Mouse (Mus musculus) neural tube, embryonic 13.5 days (tissue): Measurements from ENCODE around the gene Samd4. TPM values are rescaled to one million over a fixed set of nuclear protein-coding genes. Genes with fewer than 3 reads are reported as not detected.

Experiments
- ATAC-seq: fragments of 200-750 bp; cut with Nextera tagmentation; 2 replicates; pipeline ENCODE4 v1.8.0; 2017; ENCODE audit warnings: low read depth, mild to moderate bottlenecking, moderate TSS enrichment, moderate library complexity
- H3K27ac ChIP-seq: fragments of 300-500 bp; sonication (generic); replicated peaks from 2 replicates; pipeline ENCODE4 v1.5.1; 2015; ENCODE audit warnings: moderate library complexity, mild to moderate bottlenecking, inconsistent platforms
- H3K27me3 ChIP-seq: fragments of 300-500 bp; sonication (generic); 2 replicates; pipeline ENCODE4 v1.6.1; 2015; ENCODE audit warnings: mild to moderate bottlenecking, inconsistent platforms
- H3K36me3 ChIP-seq: fragments of 300-500 bp; sonication (generic); 2 replicates; pipeline ENCODE4 v1.6.1; 2015; ENCODE audit warnings: mild to moderate bottlenecking, inconsistent platforms
- H3K4me1 ChIP-seq: fragments of 300-500 bp; sonication (generic); replicated peaks from 2 replicates; pipeline ENCODE4 v1.6.1; 2015; ENCODE audit warnings: inconsistent platforms
- H3K4me2 ChIP-seq: fragments of 300-500 bp; sonication (generic); 2 replicates; pipeline ENCODE4 v1.6.1; 2015; ENCODE audit warnings: inconsistent platforms, mild to moderate bottlenecking, moderate library complexity
- H3K4me3 ChIP-seq: fragments of 300-500 bp; sonication (generic); 2 replicates; pipeline ENCODE4 v1.5.1; 2015; ENCODE audit warnings: mild to moderate bottlenecking, inconsistent platforms
- H3K9ac ChIP-seq: fragments of 300-500 bp; sonication (generic); 2 replicates; pipeline ENCODE4 v1.6.1; 2015; ENCODE audit warnings: moderate library complexity, mild to moderate bottlenecking, inconsistent platforms
- H3K9me3 ChIP-seq: fragments of 300-500 bp; sonication (generic); 2 replicates; pipeline ENCODE4 v1.6.1; 2016; ENCODE audit warnings: inconsistent platforms
- WGBS: fragments of 180-500 bp; shearing (Covaris S2); methylation state at CpG from one replicate; pipeline ENCODE4 v1.1.7; 2015; 5-methylcytosine and 5-hydroxymethylcytosine counted together
- polyA plus RNA-seq: library from polyadenylated mRNA; unstranded; fragments of >200 nt; fragmentation: Nextera tagmentation; extraction: Ambion mirVana; gene quantifications from 2 replicates; pipeline ENCODE4 v1.2.1, GENCODE M21; 2015

Gene Samd4
- polyA plus RNA-seq, 1 experiment from 2014 or later = 3.1 TPM

GRCm38 (mm10) chr14:46914356-46914755 is 31.7 kb downstream of the Samd4 start:
- Histone ChIP-seq H3K9ac (no peak overlapping the region), H3K36me3 (no peaks in the 10 kb centered on the region), H3K9me3 (no peaks in the 10 kb centered on the region), H3K4me2 (no peak overlapping the region), H3K27ac (no peak overlapping the region), H3K27me3 (no peaks in the 10 kb centered on the region), H3K4me3 (no peak overlapping the region), H3K4me1 (no peaks in the 10 kb centered on the region)
- ATAC-seq = no peak
- 78% methylated on average over 6 of the region's 6 CpGs for WGBS

- no peaks in the 10 kb centered on the region for H3K9me3 ChIP-seq
- H3K4me1 ChIP-seq = no peaks in the 10 kb centered on the region
- no peak overlapping the region for H3K27ac ChIP-seq
- no peaks in the 10 kb centered on the region for H3K36me3 ChIP-seq
- H3K4me2 ChIP-seq = no peak overlapping the region
- H3K9ac ChIP-seq = no peak overlapping the region
- no peak for ATAC-seq
- H3K4me3 ChIP-seq = no peak overlapping the region
- WGBS = 71% methylated on average over 6 of the region's 6 CpGs
- H3K27me3 ChIP-seq = no peaks in the 10 kb centered on the region
These were observed 32.9 kb downstream of the Samd4 start for GRCm38 (mm10) chr14:46915555-46915954.

GRCm38 (mm10) chr14:46916581-46916980 is 33.9 kb downstream of the Samd4 start:
- H3K36me3 ChIP-seq = no peaks in the 10 kb centered on the region
- H3K9me3 ChIP-seq = no peaks in the 10 kb centered on the region
- no peak overlapping the region for H3K4me2 ChIP-seq
- 88% methylated on average over 4 of the region's 4 CpGs for WGBS
- H3K27ac ChIP-seq = no peak overlapping the region
- no peak for ATAC-seq
- H3K4me3 ChIP-seq = no peak overlapping the region
- no peaks in the 10 kb centered on the region for H3K4me1 ChIP-seq
- no peak overlapping the region for H3K9ac ChIP-seq
- no peaks in the 10 kb centered on the region for H3K27me3 ChIP-seq

- H3K4me1 ChIP-seq = no peaks in the 10 kb centered on the region
- H3K27me3 ChIP-seq = no peaks in the 10 kb centered on the region
- no peak overlapping the region for H3K4me3 ChIP-seq
- no peaks in the 10 kb centered on the region for H3K9me3 ChIP-seq
- H3K36me3 ChIP-seq = no peaks in the 10 kb centered on the region
- WGBS = 93% methylated on average over 5 of the region's 5 CpGs
- no peak overlapping the region for H3K27ac ChIP-seq
- H3K4me2 ChIP-seq = no peak overlapping the region
- ATAC-seq = no peak
- no peak overlapping the region for H3K9ac ChIP-seq
These were observed 34.5 kb downstream of the Samd4 start for GRCm38 (mm10) chr14:46917136-46917535.

- Histone ChIP-seq H3K4me1 (no peaks in the 10 kb centered on the region), H3K27ac (no peak overlapping the region), H3K27me3 (no peaks in the 10 kb centered on the region), H3K4me3 (no peak overlapping the region), H3K9me3 (no peaks in the 10 kb centered on the region), H3K9ac (no peak overlapping the region), H3K36me3 (no peaks in the 10 kb centered on the region), H3K4me2 (no peak overlapping the region)
- WGBS = 94% methylated on average over 3 of the region's 3 CpGs
- ATAC-seq = no peak
These were observed 34.9 kb downstream of the Samd4 start for GRCm38 (mm10) chr14:46917581-46917980.

GRCm38 (mm10) chr14:46920496-46920895 is 37.8 kb downstream of the Samd4 start:
- H3K4me1 ChIP-seq = no peaks in the 10 kb centered on the region
- no peak overlapping the region for H3K4me2 ChIP-seq
- no peak for ATAC-seq
- no peak overlapping the region for H3K9ac ChIP-seq
- 76% methylated on average over 5 of the region's 5 CpGs for WGBS
- no peaks in the 10 kb centered on the region for H3K9me3 ChIP-seq
- no peaks in the 10 kb centered on the region for H3K36me3 ChIP-seq
- no peak overlapping the region for H3K27ac ChIP-seq
- H3K27me3 ChIP-seq = no peaks in the 10 kb centered on the region
- no peak overlapping the region for H3K4me3 ChIP-seq

GRCm38 (mm10) chr14:46921178-46921975 is 38.7 kb downstream of the Samd4 start:
- H3K4me3 ChIP-seq = no peak overlapping the region
- H3K4me1 ChIP-seq = no peaks in the 10 kb centered on the region
- H3K9me3 ChIP-seq = no peaks in the 10 kb centered on the region
- no peaks in the 10 kb centered on the region for H3K36me3 ChIP-seq
- H3K27me3 ChIP-seq = no peaks in the 10 kb centered on the region
- no peak overlapping the region for H3K9ac ChIP-seq
- 84% methylated on average over 9 of the region's 9 CpGs for WGBS
- H3K27ac ChIP-seq = no peak overlapping the region
- no peak for ATAC-seq
- H3K4me2 ChIP-seq = no peak overlapping the region

GRCm38 (mm10) chr14:46923931-46924330 is 41.3 kb downstream of the Samd4 start:
- no peaks in the 10 kb centered on the region for H3K4me1 ChIP-seq
- no peaks in the 10 kb centered on the region for H3K36me3 ChIP-seq
- H3K4me2 ChIP-seq = no peak overlapping the region
- no peaks in the 10 kb centered on the region for H3K9me3 ChIP-seq
- no peak overlapping the region for H3K9ac ChIP-seq
- ATAC-seq = no peak
- no peaks in the 10 kb centered on the region for H3K27me3 ChIP-seq
- no peak overlapping the region for H3K27ac ChIP-seq
- WGBS = 76% methylated on average over 10 of the region's 10 CpGs
- H3K4me3 ChIP-seq = no peak overlapping the region

GRCm38 (mm10) chr14:46924422-46924821 is 41.8 kb downstream of the Samd4 start:
- Histone ChIP-seq H3K27me3 (no peaks in the 10 kb centered on the region), H3K4me2 (no peak overlapping the region), H3K27ac (no peak overlapping the region), H3K4me3 (no peak overlapping the region), H3K9me3 (no peaks in the 10 kb centered on the region), H3K4me1 (no peaks in the 10 kb centered on the region), H3K36me3 (no peaks in the 10 kb centered on the region), H3K9ac (no peak overlapping the region)
- ATAC-seq = no peak
- 88% methylated on average over 5 of the region's 5 CpGs for WGBS

- H3K4me2 ChIP-seq = no peak overlapping the region
- no peak for ATAC-seq
- H3K9me3 ChIP-seq = no peaks in the 10 kb centered on the region
- no peaks in the 10 kb centered on the region for H3K36me3 ChIP-seq
- H3K27me3 ChIP-seq = no peaks in the 10 kb centered on the region
- H3K9ac ChIP-seq = no peak overlapping the region
- no peak overlapping the region for H3K27ac ChIP-seq
- WGBS = 90% methylated on average over 6 of the region's 6 CpGs
- H3K4me1 ChIP-seq = no peaks in the 10 kb centered on the region
- H3K4me3 ChIP-seq = no peak overlapping the region
These were observed 45.9 kb downstream of the Samd4 start for GRCm38 (mm10) chr14:46928556-46928955.

GRCm38 (mm10) chr14:46932121-46932520 is 49.5 kb downstream of the Samd4 start:
- no peak for ATAC-seq
- Histone ChIP-seq H3K27me3 (no peaks in the 10 kb centered on the region), H3K4me3 (no peak overlapping the region), H3K9ac (no peak overlapping the region), H3K36me3 (no peaks in the 10 kb centered on the region), H3K9me3 (no peaks in the 10 kb centered on the region), H3K27ac (no peak overlapping the region), H3K4me1 (no peaks in the 10 kb centered on the region), H3K4me2 (no peak overlapping the region)
- 87% methylated on average over 13 of the region's 13 CpGs for WGBS

- Histone ChIP-seq H3K4me3 (no peak overlapping the region), H3K4me1 (no peaks in the 10 kb centered on the region), H3K27me3 (no peaks in the 10 kb centered on the region), H3K36me3 (no peaks in the 10 kb centered on the region), H3K4me2 (no peak overlapping the region), H3K9ac (no peak overlapping the region), H3K27ac (no peak overlapping the region), H3K9me3 (no peaks in the 10 kb centered on the region)
- WGBS = 67% methylated on average over 6 of the region's 6 CpGs
- no peak for ATAC-seq
These were observed 50.1 kb downstream of the Samd4 start for GRCm38 (mm10) chr14:46932708-46933107.

GRCm38 (mm10) chr14:46941077-46941476 is 58.4 kb downstream of the Samd4 start:
- no peak overlapping the region for H3K27ac ChIP-seq
- H3K4me1 ChIP-seq = peaks cover 21% of the 10 kb centered on the region
- no peaks in the 10 kb centered on the region for H3K27me3 ChIP-seq
- peak; percentile 69 for ATAC-seq
- no peak overlapping the region for H3K9ac ChIP-seq
- no peaks in the 10 kb centered on the region for H3K36me3 ChIP-seq
- 50% methylated on average over 6 of the region's 6 CpGs for WGBS
- no peaks in the 10 kb centered on the region for H3K9me3 ChIP-seq
- no peak overlapping the region for H3K4me3 ChIP-seq
- no peak overlapping the region for H3K4me2 ChIP-seq
